Mouse (Mus musculus): ENCODE measurements around the gene Gosr2. TPM values are rescaled to one million over a fixed set of nuclear protein-coding genes. Genes with fewer than 3 reads are reported as not detected.

Gosr2 gene
- total and polyA plus RNA-seq, 2 experiments, result 52.8 to 70.2 TPM

- H3K9ac ChIP-seq (ENCODE audit: low read depth, low read length), result no peak overlapping the region
- WGBS, result 79% methylated on average over 2 of the region's 2 CpGs
These were observed 528 bp upstream of the Gosr2 start for GRCm38 (mm10) chr11:103698226-103698625.

GRCm38 (mm10) chr11:103696851-103697564 lies 690 bp downstream of the Gosr2 start:
- peak; percentile 45 for DNase-seq (ENCODE audit: extremely low read depth, low read depth, low spot score)
- Histone ChIP-seq H3K36me3 (ENCODE audit: control insufficient read depth, insufficient read depth, low read length) (peaks cover 2% of the 10 kb centered on the region; the same call in 1 of the 2 replicates), H3K4me3 (ENCODE audit: insufficient read depth, low read depth, low read length) (peak overlapping the region; percentile 84), H3K79me2 (ENCODE audit: control insufficient read depth, insufficient read depth, low read length) (peaks cover 13% of the 10 kb centered on the region; the same call in 1 of the 2 replicates), H3K9ac (ENCODE audit: low read depth, low read length) (peak overlapping the region; percentile 86), H3K27me3 (ENCODE audit: control insufficient read depth, insufficient read depth, low read length) (no peaks in the 10 kb centered on the region), H3K4me1 (ENCODE audit: control insufficient read depth, insufficient read depth, low read length) (peaks cover 7% of the 10 kb centered on the region; the same call in 1 of the 2 replicates), H3K27ac (replicated peaks; ENCODE audit: insufficient read depth, low read depth, low read length) (peak overlapping the region; percentile 94)
- no peak for TF ChIP-seq POLR2A (IDR thresholded peaks at IDR 0.05; ENCODE audit: extremely low read depth, insufficient read depth, low read length)
- TF ChIP-seq CTCF (IDR thresholded peaks at IDR 0.05; ENCODE audit: low read depth, low read length), result no peak
- under 1% methylated on average over 18 of the region's 18 CpGs for whole genome bisulfite sequencing

More at GRCm38 (mm10) chr11:103698226-103698625, 528 bp upstream of the Gosr2 start:
- H3K79me2 ChIP-seq (ENCODE audit: control insufficient read depth, insufficient read depth, low read length), result peaks cover 13% of the 10 kb centered on the region; the same call in 1 of the 2 replicates
- DNase-seq (ENCODE audit: extremely low read depth, low read depth, low spot score), result no peak
- TF ChIP-seq POLR2A (IDR thresholded peaks at IDR 0.05; ENCODE audit: extremely low read depth, insufficient read depth, low read length) (no peak), CTCF (IDR thresholded peaks at IDR 0.05; ENCODE audit: low read depth, low read length) (no peak)
- no peaks in the 10 kb centered on the region for H3K27me3 ChIP-seq (ENCODE audit: control insufficient read depth, insufficient read depth, low read length)
- peaks cover 5% of the 10 kb centered on the region; the same call in 1 of the 2 replicates for H3K4me1 ChIP-seq (ENCODE audit: control insufficient read depth, insufficient read depth, low read length)
- peak overlapping the region; percentile 94; the same call in 1 of the 2 replicates for H3K27ac ChIP-seq (replicated peaks; ENCODE audit: insufficient read depth, low read depth, low read length)
- peaks cover 2% of the 10 kb centered on the region; the same call in 1 of the 2 replicates for H3K36me3 ChIP-seq (ENCODE audit: control insufficient read depth, insufficient read depth, low read length)
- peak overlapping the region; percentile 84 for H3K4me3 ChIP-seq (ENCODE audit: insufficient read depth, low read depth, low read length)

- Histone ChIP-seq H3K4me3 (ENCODE audit: insufficient read depth, low read depth, low read length) (no peak overlapping the region), H3K9ac (ENCODE audit: low read depth, low read length) (no peak overlapping the region), H3K27me3 (ENCODE audit: control insufficient read depth, insufficient read depth, low read length) (no peaks in the 10 kb centered on the region), H3K4me1 (ENCODE audit: control insufficient read depth, insufficient read depth, low read length) (peaks cover 20% of the 10 kb centered on the region), H3K27ac (replicated peaks; ENCODE audit: insufficient read depth, low read depth, low read length) (no peak overlapping the region), H3K36me3 (ENCODE audit: control insufficient read depth, insufficient read depth, low read length) (peaks cover 14% of the 10 kb centered on the region), H3K79me2 (ENCODE audit: control insufficient read depth, insufficient read depth, low read length) (peaks cover 21% of the 10 kb centered on the region; the same call in 1 of the 2 replicates)
- no peak for DNase-seq (ENCODE audit: extremely low read depth, low read depth, low spot score)
- TF ChIP-seq CTCF (IDR thresholded peaks at IDR 0.05; ENCODE audit: low read depth, low read length) (no peak), POLR2A (IDR thresholded peaks at IDR 0.05; ENCODE audit: extremely low read depth, insufficient read depth, low read length) (no peak)
- WGBS, result 27% methylated on average over 1 of the region's 1 CpGs
These were observed 4.5 kb downstream of the Gosr2 start for GRCm38 (mm10) chr11:103693241-103693640.

GRCm38 (mm10) chr11:103691036-103691435 lies 6.7 kb downstream of the Gosr2 start:
- no peak for DNase-seq (ENCODE audit: extremely low read depth, low read depth, low spot score)
- WGBS, result 86% methylated on average over 1 of the region's 1 CpGs
- Histone ChIP-seq H3K79me2 (ENCODE audit: control insufficient read depth, insufficient read depth, low read length) (peaks cover 21% of the 10 kb centered on the region; the same call in 1 of the 2 replicates), H3K9ac (ENCODE audit: low read depth, low read length) (no peak overlapping the region), H3K4me1 (ENCODE audit: control insufficient read depth, insufficient read depth, low read length) (peaks cover 20% of the 10 kb centered on the region), H3K27me3 (ENCODE audit: control insufficient read depth, insufficient read depth, low read length) (no peaks in the 10 kb centered on the region), H3K4me3 (ENCODE audit: insufficient read depth, low read depth, low read length) (no peak overlapping the region), H3K36me3 (ENCODE audit: control insufficient read depth, insufficient read depth, low read length) (peaks cover 28% of the 10 kb centered on the region), H3K27ac (replicated peaks; ENCODE audit: insufficient read depth, low read depth, low read length) (peak overlapping the region; percentile 34)
- TF ChIP-seq POLR2A (IDR thresholded peaks at IDR 0.05; ENCODE audit: extremely low read depth, insufficient read depth, low read length) (no peak), CTCF (IDR thresholded peaks at IDR 0.05; ENCODE audit: low read depth, low read length) (no peak)

GRCm38 (mm10) chr11:103688980-103689378 lies 8.7 kb downstream of the Gosr2 start:
- no peak overlapping the region for H3K4me3 ChIP-seq (ENCODE audit: insufficient read depth, low read depth, low read length)
- H3K27me3 ChIP-seq (ENCODE audit: control insufficient read depth, insufficient read depth, low read length), result no peaks in the 10 kb centered on the region
- peaks cover 8% of the 10 kb centered on the region; the same call in 1 of the 2 replicates for H3K79me2 ChIP-seq (ENCODE audit: control insufficient read depth, insufficient read depth, low read length)
- H3K27ac ChIP-seq (replicated peaks; ENCODE audit: insufficient read depth, low read depth, low read length), result peak overlapping the region; percentile 67
- peaks cover 44% of the 10 kb centered on the region for H3K36me3 ChIP-seq (ENCODE audit: control insufficient read depth, insufficient read depth, low read length)
- 64% methylated on average over 3 of the region's 3 CpGs for WGBS
- peaks cover 15% of the 10 kb centered on the region for H3K4me1 ChIP-seq (ENCODE audit: control insufficient read depth, insufficient read depth, low read length)
- DNase-seq (ENCODE audit: extremely low read depth, low read depth, low spot score), result no peak
- no peak overlapping the region for H3K9ac ChIP-seq (ENCODE audit: low read depth, low read length)
- no peak for TF ChIP-seq CTCF (IDR thresholded peaks at IDR 0.05; ENCODE audit: low read depth, low read length)
- TF ChIP-seq POLR2A (IDR thresholded peaks at IDR 0.05; ENCODE audit: extremely low read depth, insufficient read depth, low read length), result no peak
